Mouse (Mus musculus) forebrain, embryonic 10.5 days (tissue): ENCODE results near the gene Cdkn1a. TPM values are rescaled to one million over a fixed set of nuclear protein-coding genes. Genes with fewer than 3 reads are reported as not detected.
A peak's percentile ranks its signal among the peaks of the same experiment; 100 is the strongest.

Experiments used
- DNase-seq: peaks from one replicate; pipeline ENCODE4 v3.0.0-alpha.2; 2017; ENCODE audit warnings: low spot score; ENCODE audit errors: extremely low spot score
- H3K27ac ChIP-seq: fragments of 300-500 bp; sonication (generic); 2 replicates; pipeline ENCODE4 v1.5.1; 2016; ENCODE audit warnings: mild to moderate bottlenecking
- H3K27me3 ChIP-seq: fragments of 300-500 bp; sonication (generic); 2 replicates; pipeline ENCODE4 v1.6.1; 2016; ENCODE audit warnings: mild to moderate bottlenecking; ENCODE audit not compliant: poor library complexity, severe bottlenecking
- H3K36me3 ChIP-seq: fragments of 300-500 bp; sonication (generic); replicated peaks from 2 replicates; pipeline ENCODE4 v1.6.1; 2016; ENCODE audit warnings: mild to moderate bottlenecking, moderate library complexity
- H3K4me1 ChIP-seq: fragments of 300-500 bp; sonication (generic); 2 replicates; pipeline ENCODE4 v1.6.1; 2016
- H3K4me3 ChIP-seq: fragments of 300-500 bp; sonication (generic); 2 replicates; pipeline ENCODE4 v1.5.1; 2016; ENCODE audit warnings: mild to moderate bottlenecking, moderate library complexity
- H3K9me3 ChIP-seq: fragments of 300-500 bp; sonication (generic); 2 replicates; pipeline ENCODE4 v1.6.1; 2016; ENCODE audit warnings: mild to moderate bottlenecking, moderate library complexity
- WGBS: fragments of 180-500 bp; shearing (Covaris S2); methylation state at CpG from one replicate; pipeline ENCODE4 v1.1.7; 2016; 5-methylcytosine and 5-hydroxymethylcytosine counted together
- polyA plus RNA-seq: library from polyadenylated mRNA; unstranded; fragments of >200 nt; fragmentation: Nextera tagmentation; extraction: Ambion mirVana; gene quantifications from 2 replicates; pipeline ENCODE4 v1.2.1, GENCODE M21; 2016

Gene Cdkn1a
- polyA plus RNA-seq, 1 experiment from 2014 or later = 16.8 TPM

- WGBS = 23% methylated on average over 14 of the region's 14 CpGs
- Histone ChIP-seq H3K9me3 (no peaks in the 10 kb centered on the region), H3K4me1 (peaks cover 54% of the 10 kb centered on the region), H3K27ac (peak overlapping the region; percentile 79), H3K4me3 (peak overlapping the region; percentile 40), H3K36me3 (no peaks in the 10 kb centered on the region), H3K27me3 (peaks cover 55% of the 10 kb centered on the region)
- peak; percentile 35 for DNase-seq
These were observed 12.8 kb upstream of the Cdkn1a start for GRCm38 (mm10) chr17:29077786-29078509.

DNA sequence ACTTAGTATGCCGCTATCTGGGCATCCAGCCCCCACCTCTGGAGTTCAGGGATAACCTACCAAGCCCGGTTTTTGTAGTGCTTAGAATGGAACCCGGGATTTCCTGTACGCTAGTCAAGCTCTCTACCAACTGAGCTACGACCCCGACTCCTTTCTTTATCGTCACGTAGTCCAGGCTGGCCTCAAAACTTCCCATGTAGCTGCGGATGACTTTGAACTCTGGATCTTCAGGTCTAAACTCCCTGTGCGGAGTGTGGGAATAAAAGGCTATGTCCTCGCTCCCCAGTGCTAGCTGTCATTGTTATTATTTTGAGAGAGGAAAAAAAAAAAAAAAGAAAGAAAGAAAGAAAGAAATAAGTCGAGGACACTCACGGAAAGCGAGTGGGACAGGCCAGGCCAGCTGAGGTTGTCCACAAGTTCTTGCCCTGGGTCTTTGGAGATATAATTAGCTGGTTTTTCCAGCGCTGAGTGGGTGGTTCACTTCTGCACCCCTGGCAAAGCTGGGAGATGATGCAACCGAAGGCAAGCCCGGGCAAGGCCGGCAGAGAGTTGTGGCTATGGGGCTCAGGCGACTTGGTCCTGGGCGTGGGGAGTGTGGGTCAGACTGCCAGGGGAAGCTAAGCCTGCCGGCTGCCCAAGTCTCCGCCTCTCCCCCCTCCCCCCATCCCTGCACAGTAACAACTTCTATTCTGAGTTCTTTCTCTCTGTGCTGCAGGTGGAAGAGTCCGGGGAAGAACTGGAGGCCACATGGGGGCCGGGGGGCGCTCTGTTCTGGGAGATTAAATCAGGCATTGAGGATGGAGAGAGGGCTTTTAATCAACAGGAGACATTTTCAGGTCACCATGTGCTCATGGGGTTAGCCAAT lies 12.0 kb upstream of the Cdkn1a start:
- Histone ChIP-seq H3K4me3 (peak overlapping the region; percentile 40), H3K27me3 (peaks cover 57% of the 10 kb centered on the region)

GRCm38 (mm10) chr17:29080758-29081617 lies 9.8 kb upstream of the Cdkn1a start:
- peaks cover 7% of the 10 kb centered on the region; the same call in 1 of the 2 replicates for H3K9me3 ChIP-seq
- peaks cover 39% of the 10 kb centered on the region for H3K4me1 ChIP-seq
- no peaks in the 10 kb centered on the region for H3K36me3 ChIP-seq
- peak overlapping the region; percentile 28 for H3K4me3 ChIP-seq
- peaks cover 57% of the 10 kb centered on the region for H3K27me3 ChIP-seq
- H3K27ac ChIP-seq = peak overlapping the region; percentile 65
- DNase-seq = peak; percentile 32
- 4% methylated on average over 22 of the region's 23 CpGs for WGBS

More for the DNA sequence above, 12.0 kb upstream of the Cdkn1a start:
- WGBS = 4% methylated on average over 25 of the region's 25 CpGs
- Histone ChIP-seq H3K27ac (peak overlapping the region; percentile 79), H3K4me1 (peaks cover 48% of the 10 kb centered on the region), H3K36me3 (no peaks in the 10 kb centered on the region), H3K9me3 (peaks cover 6% of the 10 kb centered on the region; the same call in 1 of the 2 replicates)
- peak; percentile 45 for DNase-seq

GRCm38 (mm10) chr17:29081618-29082381 lies 9.0 kb upstream of the Cdkn1a start:
- peaks cover 57% of the 10 kb centered on the region for H3K27me3 ChIP-seq
- peak overlapping the region; percentile 65 for H3K27ac ChIP-seq
- H3K36me3 ChIP-seq = no peaks in the 10 kb centered on the region
- H3K4me1 ChIP-seq = peaks cover 39% of the 10 kb centered on the region
- peaks cover 7% of the 10 kb centered on the region; the same call in 1 of the 2 replicates for H3K9me3 ChIP-seq
- 5% methylated on average over 21 of the region's 21 CpGs for WGBS
- H3K4me3 ChIP-seq = peak overlapping the region; percentile 28
- no peak for DNase-seq

DNA sequence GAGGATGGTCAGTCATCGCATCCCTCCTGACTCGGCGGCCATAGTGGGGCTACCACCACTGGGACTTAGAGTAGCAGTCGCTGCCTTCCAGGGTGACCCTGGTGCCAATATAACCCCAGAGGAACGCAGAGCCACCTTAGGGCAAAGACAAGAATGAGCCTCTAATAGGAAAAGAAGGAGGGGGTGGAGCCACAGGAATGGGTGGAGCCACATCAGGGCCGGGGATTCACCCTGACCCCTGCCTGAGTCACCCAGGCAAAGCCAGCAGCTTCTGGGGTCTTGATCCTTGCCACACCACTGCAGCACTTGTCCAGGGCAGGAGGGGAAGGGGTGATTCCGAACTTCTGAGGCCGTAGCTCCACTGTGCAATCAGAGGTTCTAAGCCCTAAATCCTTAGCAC lies 7.2 kb upstream of the Cdkn1a start:
- no peak overlapping the region for H3K27ac ChIP-seq
- 95% methylated on average over 8 of the region's 8 CpGs for WGBS
- DNase-seq = no peak
- H3K27me3 ChIP-seq = peaks cover 48% of the 10 kb centered on the region
- H3K36me3 ChIP-seq = no peaks in the 10 kb centered on the region
- H3K4me3 ChIP-seq = no peak overlapping the region
- H3K4me1 ChIP-seq = peaks cover 30% of the 10 kb centered on the region
- H3K9me3 ChIP-seq = peaks cover 7% of the 10 kb centered on the region; the same call in 1 of the 2 replicates

DNA sequence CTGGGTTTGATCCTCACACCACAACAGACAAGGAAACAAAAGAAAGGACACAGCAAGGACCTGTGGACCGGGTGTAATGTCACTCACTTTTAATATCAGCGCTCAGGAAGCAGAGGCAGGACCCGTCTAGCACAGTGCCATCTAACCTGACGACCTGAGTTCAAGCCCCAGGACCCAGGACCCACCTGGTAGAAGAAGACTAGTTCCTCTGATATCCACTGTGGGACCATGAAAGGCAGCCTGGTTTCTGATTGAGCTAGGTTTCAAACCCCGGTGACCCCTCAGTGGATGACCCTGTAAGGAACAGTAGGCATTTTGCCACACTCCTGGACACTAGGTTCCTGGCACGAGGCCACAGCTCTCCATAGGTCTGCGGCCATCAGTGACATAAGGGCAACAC lies 6.1 kb upstream of the Cdkn1a start:
- Histone ChIP-seq H3K4me3 (no peak overlapping the region), H3K9me3 (peaks cover 7% of the 10 kb centered on the region; the same call in 1 of the 2 replicates), H3K36me3 (no peaks in the 10 kb centered on the region), H3K27me3 (peaks cover 37% of the 10 kb centered on the region), H3K27ac (no peak overlapping the region), H3K4me1 (peaks cover 21% of the 10 kb centered on the region)
- 89% methylated on average over 7 of the region's 7 CpGs for WGBS
- no peak for DNase-seq

GRCm38 (mm10) chr17:29085266-29085665 lies 5.5 kb upstream of the Cdkn1a start:
- no peak for DNase-seq
- WGBS = 88% methylated on average over 10 of the region's 10 CpGs
- Histone ChIP-seq H3K36me3 (no peaks in the 10 kb centered on the region), H3K27ac (no peak overlapping the region), H3K4me1 (peaks cover 21% of the 10 kb centered on the region), H3K27me3 (peaks cover 36% of the 10 kb centered on the region), H3K9me3 (peaks cover 7% of the 10 kb centered on the region; the same call in 1 of the 2 replicates), H3K4me3 (no peak overlapping the region)

DNA sequence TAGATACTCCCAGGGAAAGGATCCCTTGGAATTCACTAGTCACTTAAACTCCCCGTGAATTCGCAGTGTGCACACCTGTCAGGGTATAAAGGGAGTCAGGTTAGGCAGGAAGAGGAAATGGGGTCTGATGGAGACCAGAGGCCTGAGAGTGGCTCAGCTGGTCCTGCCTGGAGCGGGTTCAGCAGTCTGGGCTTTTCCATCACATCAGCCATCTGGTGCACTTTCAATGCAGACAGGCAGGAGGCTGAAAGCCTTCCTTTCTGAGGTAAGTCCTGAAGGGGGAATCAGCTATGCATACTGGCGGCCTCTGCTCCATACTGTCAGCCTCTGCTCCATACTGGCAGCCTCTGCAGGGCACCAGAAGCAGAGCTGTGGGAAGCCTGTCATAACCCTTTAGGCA lies 3.9 kb upstream of the Cdkn1a start:
- no peak for DNase-seq
- WGBS = 80% methylated on average over 4 of the region's 4 CpGs

GRCm38 (mm10) chr17:29091348-29091944 lies 670 bp downstream of the Cdkn1a start:
- Histone ChIP-seq H3K4me3 (no peak overlapping the region), H3K27me3 (peaks cover 61% of the 10 kb centered on the region), H3K4me1 (peaks cover 34% of the 10 kb centered on the region), H3K9me3 (no peaks in the 10 kb centered on the region), H3K36me3 (no peaks in the 10 kb centered on the region), H3K27ac (no peak overlapping the region)
- 52% methylated on average over 6 of the region's 6 CpGs for WGBS
- no peak for DNase-seq

More for the DNA sequence above, 3.9 kb upstream of the Cdkn1a start:
- Histone ChIP-seq H3K27ac (no peak overlapping the region), H3K9me3 (peaks cover 7% of the 10 kb centered on the region; the same call in 1 of the 2 replicates), H3K36me3 (no peaks in the 10 kb centered on the region), H3K4me1 (peaks cover 8% of the 10 kb centered on the region), H3K4me3 (no peak overlapping the region), H3K27me3 (peaks cover 34% of the 10 kb centered on the region)

DNA sequence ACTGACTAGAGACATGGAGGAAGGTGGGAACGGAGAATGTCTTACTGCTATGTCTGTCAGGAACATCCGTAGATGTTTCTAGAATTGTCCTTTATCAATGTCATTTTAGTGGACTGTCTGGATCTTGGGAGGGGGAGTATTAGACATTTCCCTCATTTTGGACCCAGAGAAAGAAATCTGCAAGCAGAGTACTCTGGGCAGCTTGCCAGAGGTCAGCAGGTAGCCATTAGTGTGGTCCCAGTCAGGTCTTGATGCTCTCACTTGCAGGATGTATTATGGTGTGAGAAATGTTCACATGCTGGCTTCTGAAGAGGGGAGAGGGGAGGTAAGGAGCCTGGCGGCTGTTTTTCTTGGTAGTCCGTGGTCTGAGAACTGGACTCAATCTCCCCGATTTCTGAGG lies 1.7 kb downstream of the Cdkn1a start:
- DNase-seq = no peak
- Histone ChIP-seq H3K4me1 (peaks cover 36% of the 10 kb centered on the region), H3K36me3 (no peaks in the 10 kb centered on the region), H3K4me3 (no peak overlapping the region), H3K9me3 (no peaks in the 10 kb centered on the region), H3K27me3 (peaks cover 71% of the 10 kb centered on the region), H3K27ac (no peak overlapping the region)
- WGBS = 68% methylated on average over 5 of the region's 5 CpGs

GRCm38 (mm10) chr17:29093110-29093952 lies 2.6 kb downstream of the Cdkn1a start:
- Histone ChIP-seq H3K9me3 (no peaks in the 10 kb centered on the region), H3K4me1 (peaks cover 36% of the 10 kb centered on the region), H3K27ac (peak overlapping the region; percentile 83; the same call in 1 of the 2 replicates), H3K27me3 (peaks cover 71% of the 10 kb centered on the region), H3K36me3 (no peaks in the 10 kb centered on the region), H3K4me3 (peak overlapping the region; percentile 61)
- peak; percentile 79 for DNase-seq
- WGBS = 8% methylated on average over 36 of the region's 36 CpGs
